Mouse (Mus musculus) kidney, adult 9 months (tissue): ENCODE measurements around the gene Dlg2.
A peak's percentile ranks its signal among the peaks of the same experiment; 100 is the strongest.

ENCODE experiments used
- DNase-seq: peaks from one replicate; pipeline ENCODE4 v3.0.0; 2022

The Dlg2 gene

GRCm38 (mm10) chr7:92218171-92218570, 1741.7 kb downstream of the Dlg2 start:
- no peak for DNase-seq

- DNase-seq, result no peak
These were observed 1744.1 kb downstream of the Dlg2 start for GRCm38 (mm10) chr7:92220619-92221018.

- DNase-seq, result no peak
These were observed 1758.2 kb downstream of the Dlg2 start for GRCm38 (mm10) chr7:92234476-92235202.

GRCm38 (mm10) chr7:92235541-92236031, 1759.1 kb downstream of the Dlg2 start:
- DNase-seq, result no peak

- DNase-seq, result no peak
These were observed 1764.4 kb downstream of the Dlg2 start for GRCm38 (mm10) chr7:92240908-92241307.

- DNase-seq, result no peak
These were observed 1771.1 kb downstream of the Dlg2 start for GRCm38 (mm10) chr7:92247594-92247993.

- no peak for DNase-seq
These were observed 1772.1 kb downstream of the Dlg2 start for GRCm38 (mm10) chr7:92248619-92249018.

- peak; percentile 11 for DNase-seq
These were observed 1781.7 kb downstream of the Dlg2 start for GRCm38 (mm10) chr7:92258148-92258547.

GRCm38 (mm10) chr7:92258701-92259100, 1782.2 kb downstream of the Dlg2 start:
- DNase-seq, result peak; percentile 71

GRCm38 (mm10) chr7:92264325-92264724, 1787.9 kb downstream of the Dlg2 start:
- no peak for DNase-seq

- DNase-seq, result no peak
These were observed 1788.5 kb downstream of the Dlg2 start for GRCm38 (mm10) chr7:92264964-92265363.

- DNase-seq, result peak; percentile 72
These were observed 1798.9 kb downstream of the Dlg2 start for GRCm38 (mm10) chr7:92275353-92275752.

- no peak for DNase-seq
These were observed 1801.2 kb downstream of the Dlg2 start for GRCm38 (mm10) chr7:92277629-92278028.

GRCm38 (mm10) chr7:92280925-92281324, 1804.5 kb downstream of the Dlg2 start:
- DNase-seq, result no peak

GRCm38 (mm10) chr7:92287058-92287457, 1810.6 kb downstream of the Dlg2 start:
- DNase-seq, result no peak

- DNase-seq, result no peak
These were observed 1812.3 kb downstream of the Dlg2 start for GRCm38 (mm10) chr7:92288814-92289213.

- no peak for DNase-seq
These were observed 1816.5 kb downstream of the Dlg2 start for GRCm38 (mm10) chr7:92292918-92293518.

- no peak for DNase-seq
These were observed 1824.6 kb downstream of the Dlg2 start for GRCm38 (mm10) chr7:92301046-92301445.

- DNase-seq, result no peak
These were observed 1831.2 kb downstream of the Dlg2 start for GRCm38 (mm10) chr7:92307634-92308033.

- DNase-seq, result no peak
These were observed 1831.7 kb downstream of the Dlg2 start for GRCm38 (mm10) chr7:92308168-92308567.

- DNase-seq, result no peak
These were observed 1839.9 kb downstream of the Dlg2 start for GRCm38 (mm10) chr7:92316389-92316788.

- no peak for DNase-seq
These were observed 1843.0 kb downstream of the Dlg2 start for GRCm38 (mm10) chr7:92319469-92319868.

GRCm38 (mm10) chr7:92320181-92320580, 1843.7 kb downstream of the Dlg2 start:
- DNase-seq, result no peak

GRCm38 (mm10) chr7:92321786-92322185, 1845.3 kb downstream of the Dlg2 start:
- DNase-seq, result no peak
